Mouse (Mus musculus) liver, adult 2 months (tissue): Measurements from ENCODE around the gene Lsm2. TPM values are rescaled to one million over a fixed set of nuclear protein-coding genes. Genes with fewer than 3 reads are reported as not detected.
"Not testable (repeated sequence)": the region's sequence is repeated elsewhere in the genome, so short reads cannot be mapped to it uniquely, and the experiment has no call there.

Experiments
- DNase-seq: peaks from one replicate; pipeline ENCODE4 v3.0.0-alpha.2; 2011; ENCODE audit warnings: low read depth, low spot score; ENCODE audit errors: extremely low read depth
- H3K27ac ChIP-seq: fragments of 200-500 bp; replicated peaks from 2 replicates; pipeline ENCODE4 v1.5.1; 2012; ENCODE audit warnings: low read depth, mild to moderate bottlenecking, control low read depth, inconsistent platforms, low read length; ENCODE audit not compliant: insufficient read depth
- H3K27me3 ChIP-seq: fragments of 200-500 bp; 2 replicates; pipeline ENCODE4 v1.6.1; 2012; ENCODE audit warnings: mild to moderate bottlenecking, moderate library complexity, low read length, inconsistent platforms; ENCODE audit not compliant: control insufficient read depth, insufficient read depth
- H3K36me3 ChIP-seq: fragments of 200-500 bp; 2 replicates; pipeline ENCODE4 v1.6.1; 2012; ENCODE audit warnings: low read length, inconsistent platforms; ENCODE audit not compliant: control insufficient read depth, insufficient read depth
- H3K4me1 ChIP-seq: fragments of 200-500 bp; 2 replicates; pipeline ENCODE4 v1.6.1; 2011; ENCODE audit warnings: low read length; ENCODE audit not compliant: control insufficient read depth, insufficient read depth
- H3K4me3 ChIP-seq: fragments of 200-500 bp; 2 replicates; pipeline ENCODE4 v1.5.1; 2011; ENCODE audit warnings: low read depth, mild to moderate bottlenecking, control low read depth, low read length, moderate library complexity; ENCODE audit not compliant: insufficient read depth
- H3K79me2 ChIP-seq: fragments of 200-500 bp; 2 replicates; pipeline ENCODE4 v1.6.1; 2012; ENCODE audit warnings: inconsistent platforms, mild to moderate bottlenecking, low read length, moderate library complexity; ENCODE audit not compliant: control insufficient read depth, insufficient read depth
- H3K9ac ChIP-seq: fragments of 200-500 bp; 2 replicates; pipeline ENCODE4 v1.6.1; 2012; ENCODE audit warnings: low read depth, mild to moderate bottlenecking, control low read depth, inconsistent platforms, low read length
- CTCF ChIP-seq: fragments of 200-500 bp; IDR thresholded peaks from 2 replicates; pipeline ENCODE4 v1.5.1; 2011; ENCODE audit warnings: low read depth, low read length, control low read depth
- POLR2A ChIP-seq: fragments of 200-500 bp; IDR thresholded peaks from 2 replicates; pipeline ENCODE4 v1.6.1; 2011; ENCODE audit warnings: low read length, control low read depth; ENCODE audit not compliant: insufficient read depth; ENCODE audit errors: extremely low read depth
- WGBS: fragments of 180-500 bp; shearing (Covaris S2); methylation state at CpG from one replicate; pipeline ENCODE4 v1.1.7; 2018; 5-methylcytosine and 5-hydroxymethylcytosine counted together
- polyA plus RNA-seq: library from polyadenylated mRNA; depleted of rRNA; stranded (reverse); fragments of >200 nt; gene quantifications from 2 replicates; pipeline ENCODE4 v1.2.3, GENCODE M21; 2012
- total RNA-seq: library from RNA; depleted of rRNA; stranded (reverse); fragments of >200 nt; gene quantifications from 2 replicates; pipeline ENCODE4 v1.2.3, GENCODE M21; 2014

Gene Lsm2
- total and polyA plus RNA-seq, 2 experiments = 7.9 to 63.0 TPM

DNA sequence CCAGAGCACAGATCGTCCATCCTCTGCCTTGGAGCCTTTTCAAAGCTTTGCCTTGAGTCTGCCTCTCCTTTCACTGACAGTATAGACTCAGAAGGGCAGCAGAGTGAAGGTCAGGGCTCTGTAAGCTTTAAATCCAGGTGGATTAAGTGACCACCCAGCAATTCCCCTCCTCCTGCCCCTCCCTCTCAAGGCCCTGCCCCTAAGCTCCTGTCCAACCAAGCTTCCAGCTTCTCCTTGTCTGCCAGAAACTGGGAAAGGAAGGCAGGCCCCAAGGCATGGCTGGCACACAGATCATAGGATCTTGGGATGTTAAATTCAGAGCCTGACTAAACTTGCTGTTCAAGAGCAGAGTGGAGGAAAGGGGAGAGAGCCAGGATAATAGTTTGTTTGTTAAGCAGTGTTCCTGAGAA, 17.0 kb upstream of the Lsm2 start:
- Histone ChIP-seq H3K27me3 (no peaks in the 10 kb centered on the region), H3K79me2 (no peaks in the 10 kb centered on the region), H3K9ac (no peak overlapping the region), H3K27ac (peak overlapping the region; percentile 0; the same call in 1 of the 2 replicates), H3K36me3 (no peaks in the 10 kb centered on the region), H3K4me1 (peaks cover 5% of the 10 kb centered on the region), H3K4me3 (no peak overlapping the region)
- TF ChIP-seq CTCF = no peak
- no peak for TF ChIP-seq POLR2A
- DNase-seq = no peak
- 44% methylated on average over 1 of the region's 1 CpGs for WGBS

DNA sequence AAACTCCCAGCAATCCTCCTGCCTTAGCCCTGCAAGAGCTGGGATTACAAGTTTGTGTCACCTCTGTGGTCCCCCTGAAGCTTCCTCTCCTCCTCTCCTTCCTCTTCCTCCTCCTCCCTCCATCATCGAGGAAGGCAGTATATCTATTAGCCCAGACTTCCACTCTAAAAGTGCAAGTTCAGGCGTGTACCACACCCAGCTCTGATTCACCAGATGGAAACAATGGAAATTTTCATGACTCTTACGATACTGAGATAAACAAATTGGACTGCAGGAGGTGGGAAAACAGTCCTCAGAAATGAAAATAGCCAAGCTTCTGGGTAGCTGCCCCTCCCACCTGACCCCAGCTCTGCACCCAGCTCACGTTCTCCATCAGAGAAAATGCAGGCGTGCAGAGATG, 16.0 kb upstream of the Lsm2 start:
- 75% methylated on average over 5 of the region's 5 CpGs for WGBS
- Histone ChIP-seq H3K36me3 (no peaks in the 10 kb centered on the region), H3K4me3 (no peak overlapping the region), H3K9ac (no peak overlapping the region), H3K27me3 (no peaks in the 10 kb centered on the region), H3K79me2 (no peaks in the 10 kb centered on the region), H3K4me1 (no peaks in the 10 kb centered on the region), H3K27ac (peak overlapping the region; percentile 65; the same call in 1 of the 2 replicates)
- TF ChIP-seq POLR2A (no peak), CTCF (no peak)
- no peak for DNase-seq

DNA sequence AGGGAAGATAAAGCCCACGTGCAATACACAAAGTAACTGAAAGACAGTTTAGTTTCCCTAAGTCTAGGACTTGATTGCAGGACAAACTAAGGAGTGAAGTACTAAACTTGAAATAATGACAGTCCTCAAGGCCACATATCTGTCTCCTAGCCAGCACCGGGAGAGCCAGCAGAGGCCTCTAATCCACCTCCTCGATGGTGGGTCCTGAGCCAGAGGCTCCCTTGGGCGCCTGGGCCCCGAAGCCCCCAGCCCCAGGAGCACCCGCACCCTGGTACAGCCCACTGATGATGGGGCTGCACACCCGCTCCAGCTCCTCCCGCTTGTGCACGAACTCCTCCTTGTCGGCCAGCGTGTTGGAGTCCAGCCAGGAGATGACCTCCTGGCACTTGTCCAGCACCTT, 11.8 kb upstream of the Lsm2 start, which contains the start of gene Gm20481:
Gene Gm20481 (plus strand): TSS at position 91 of the 400 bp plus-strand sequence.
- H3K4me3 ChIP-seq, H3K9ac ChIP-seq, H3K27ac ChIP-seq, H3K79me2 ChIP-seq, H3K4me1 ChIP-seq, H3K27me3 ChIP-seq, H3K36me3 ChIP-seq, DNase-seq: not testable (repeated sequence)
- 58% methylated on average over 8 of the region's 11 CpGs for WGBS

DNA sequence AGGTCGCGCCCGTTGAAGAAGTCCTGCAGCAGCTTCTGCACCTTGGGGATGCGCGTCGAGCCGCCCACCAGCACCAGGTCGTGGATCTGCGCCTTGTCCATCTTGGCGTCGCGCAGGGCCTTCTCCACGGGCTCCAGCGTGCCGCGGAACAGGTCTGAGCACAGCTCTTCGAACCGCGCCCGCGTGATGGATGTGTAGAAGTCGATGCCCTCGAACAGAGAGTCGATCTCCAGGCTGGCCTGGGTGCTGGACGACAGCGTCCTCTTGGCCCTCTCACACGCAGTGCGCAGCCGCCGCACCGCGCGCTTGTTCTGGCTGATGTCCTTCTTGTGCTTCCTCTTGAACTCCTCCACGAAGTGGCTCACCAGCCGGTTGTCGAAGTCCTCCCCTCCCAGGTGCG, 10.8 kb upstream of the Lsm2 start:
- 34% methylated on average over 24 of the region's 37 CpGs for WGBS
- not testable (repeated sequence) for H3K4me1 ChIP-seq, H3K79me2 ChIP-seq, H3K9ac ChIP-seq, H3K4me3 ChIP-seq, H3K27ac ChIP-seq, H3K36me3 ChIP-seq, H3K27me3 ChIP-seq, DNase-seq

DNA sequence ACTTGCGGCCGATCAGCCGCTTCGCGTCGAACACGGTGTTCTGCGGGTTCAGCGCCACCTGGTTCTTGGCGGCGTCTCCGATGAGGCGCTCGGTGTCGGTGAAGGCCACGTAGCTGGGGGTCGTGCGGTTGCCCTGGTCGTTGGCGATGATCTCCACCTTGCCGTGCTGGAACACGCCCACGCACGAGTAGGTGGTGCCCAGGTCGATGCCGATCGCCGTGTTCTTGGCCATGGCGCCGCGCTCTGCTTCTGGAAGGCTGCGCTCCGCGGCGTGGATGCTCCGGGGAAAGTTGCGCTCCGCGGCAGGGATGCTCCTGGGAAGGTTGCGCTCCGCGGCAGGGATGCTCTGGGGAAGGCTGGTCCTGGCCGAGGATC, 10.0 kb upstream of the Lsm2 start:
- H3K27me3 ChIP-seq, H3K79me2 ChIP-seq, H3K4me1 ChIP-seq, H3K27ac ChIP-seq, DNase-seq, H3K36me3 ChIP-seq: not testable (repeated sequence)
- H3K9ac ChIP-seq = peak overlapping the region; percentile 49; the same call in 1 of the 2 replicates
- H3K4me3 ChIP-seq = peak overlapping the region; percentile 47
- 3% methylated on average over 22 of the region's 43 CpGs for WGBS

DNA sequence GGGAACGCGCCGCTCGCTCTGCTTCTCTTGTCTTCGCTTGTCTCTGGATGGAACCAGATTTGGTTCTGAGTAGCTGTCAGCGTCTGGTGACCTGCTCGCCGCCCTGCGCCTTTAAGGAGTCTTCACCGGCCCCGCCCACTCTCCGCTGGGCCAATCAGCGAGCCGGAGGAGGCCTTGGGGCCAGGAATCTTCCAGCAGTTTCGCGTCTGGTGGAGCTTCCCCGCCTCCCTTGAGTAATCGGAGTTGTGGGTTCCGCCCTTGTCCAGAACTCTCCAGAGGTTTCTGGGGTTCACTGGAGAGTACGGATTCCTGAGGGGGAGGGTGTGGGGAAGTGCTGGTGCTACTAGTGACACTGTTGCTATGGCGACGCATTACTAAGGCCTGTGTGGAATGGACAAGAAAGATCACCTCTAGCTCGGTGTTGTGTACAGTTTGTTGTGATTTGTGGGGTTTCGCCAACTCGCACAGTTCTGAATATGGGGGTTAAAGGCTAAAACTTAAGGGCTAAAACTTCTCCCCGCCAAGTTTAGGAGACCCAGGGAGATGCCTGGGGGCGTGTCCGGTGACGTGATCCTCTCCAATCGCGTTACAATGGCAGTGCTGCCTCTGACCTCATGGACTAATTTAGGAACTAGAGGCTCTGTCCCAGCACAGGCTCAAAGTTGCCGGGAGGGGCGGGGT, 9.5 kb upstream of the Lsm2 start, which contains the start of the genes Hspa1a and Hspa1l:
Gene Hspa1a (minus strand): TSS at position 88 of the 681 bp plus-strand sequence.
Gene Hspa1l (plus strand): TSS at position 635 of the 681 bp plus-strand sequence.
- peak within 1 kb of the TSS; percentile 47 for H3K4me3 ChIP-seq
- TF ChIP-seq POLR2A = 0 out of 2 replicates have a peak, but pooled peaks have one; percentile 30
- H3K4me1 ChIP-seq, H3K27ac ChIP-seq, H3K36me3 ChIP-seq, H3K27me3 ChIP-seq, H3K79me2 ChIP-seq: not testable (repeated sequence)
- DNase-seq = peak; percentile 56
- 4% methylated on average over 33 of the region's 33 CpGs for WGBS
- H3K9ac ChIP-seq = peak within 1 kb of the TSS; percentile 49
